Mouse (Mus musculus): ENCODE results near the gene Med9.

Med9 gene

DNA sequence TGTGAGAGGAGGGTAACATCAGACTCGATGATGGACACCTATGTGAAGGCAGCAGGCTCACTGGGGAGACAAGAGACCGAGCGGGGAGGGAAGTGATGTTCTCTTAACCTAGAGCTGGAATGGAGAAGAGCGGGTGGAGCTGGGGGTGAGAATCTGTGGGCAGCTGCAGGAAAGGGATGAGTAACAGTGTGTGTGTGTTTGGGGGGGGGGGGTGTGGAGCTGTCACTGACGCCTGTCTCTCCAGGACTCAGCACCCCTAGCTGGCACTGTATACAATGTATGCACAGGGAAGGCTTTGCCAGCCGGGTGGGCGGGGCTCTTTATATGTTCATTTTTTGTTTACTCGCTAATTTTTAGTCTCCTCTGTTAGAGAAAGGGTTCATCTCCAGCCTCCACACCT, 55.8 kb downstream of the Med9 start:
- no peak for DNase-seq

- DNase-seq, result no peak
Observed at GRCm38 (mm10) chr11:60004716-60005115, 56.7 kb downstream of the Med9 start.

DNA sequence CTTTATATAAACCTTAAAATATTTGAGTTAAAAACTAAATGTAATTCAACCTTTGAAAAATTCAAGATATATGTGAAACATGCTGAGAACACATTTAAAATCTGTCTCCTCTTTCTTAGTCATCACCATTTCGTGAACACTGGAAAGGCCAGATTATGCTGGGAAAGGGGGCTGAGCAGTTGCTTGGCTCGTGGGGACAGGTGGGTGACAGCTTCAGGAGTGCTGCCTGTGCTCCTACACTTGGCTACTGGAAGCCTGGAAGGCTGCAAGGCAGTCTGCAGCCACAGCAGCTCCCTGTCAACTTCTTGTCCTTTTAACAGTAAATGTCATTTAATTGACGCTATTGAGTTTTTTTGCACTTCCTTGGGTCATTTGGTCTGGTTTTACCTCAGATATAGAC, 57.9 kb downstream of the Med9 start:
- DNase-seq, result no peak

- DNase-seq, result no peak
Observed at GRCm38 (mm10) chr11:60009451-60009850, 61.4 kb downstream of the Med9 start.

- DNase-seq, result no peak
Observed at GRCm38 (mm10) chr11:60011516-60011915, 63.5 kb downstream of the Med9 start.

Measured in kidney, postnatal 14 days (tissue).